Mouse (Mus musculus) MEL-GATA-1-ER (cell line): ENCODE measurements around the gene Pan3.

Source experiments
- DNase-seq: peaks from one replicate; pipeline ENCODE4 v3.0.0-alpha.2; 2012; ENCODE audit warnings: low read depth; ENCODE audit errors: extremely low read depth

Gene Pan3

GRCm38 (mm10) chr5:147430936-147431839 is 1.2 kb downstream of the Pan3 start:
- no peak for DNase-seq

- no peak for DNase-seq
Measured at GRCm38 (mm10) chr5:147432927-147433326, 3.0 kb downstream of the Pan3 start.

DNA sequence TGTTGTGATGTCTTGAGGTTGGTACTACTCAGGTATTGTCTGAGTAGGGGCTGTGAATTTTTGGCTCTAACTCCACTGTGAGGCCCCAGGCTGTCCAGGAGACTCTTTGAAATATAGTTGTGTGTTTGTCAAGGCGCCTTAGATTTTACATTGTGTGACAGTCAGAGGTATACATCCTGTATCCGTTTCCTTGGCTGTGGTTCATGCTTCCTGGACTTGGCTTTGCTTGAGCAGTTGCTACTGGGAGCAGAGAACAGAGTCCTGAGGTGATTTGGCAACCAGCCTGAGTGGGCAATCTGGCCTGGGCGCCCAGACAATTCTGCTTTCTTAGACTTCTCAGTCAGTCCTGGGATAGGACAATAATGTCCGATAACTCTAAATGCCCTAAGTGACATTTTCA is 5.3 kb downstream of the Pan3 start:
- DNase-seq: no peak

DNA sequence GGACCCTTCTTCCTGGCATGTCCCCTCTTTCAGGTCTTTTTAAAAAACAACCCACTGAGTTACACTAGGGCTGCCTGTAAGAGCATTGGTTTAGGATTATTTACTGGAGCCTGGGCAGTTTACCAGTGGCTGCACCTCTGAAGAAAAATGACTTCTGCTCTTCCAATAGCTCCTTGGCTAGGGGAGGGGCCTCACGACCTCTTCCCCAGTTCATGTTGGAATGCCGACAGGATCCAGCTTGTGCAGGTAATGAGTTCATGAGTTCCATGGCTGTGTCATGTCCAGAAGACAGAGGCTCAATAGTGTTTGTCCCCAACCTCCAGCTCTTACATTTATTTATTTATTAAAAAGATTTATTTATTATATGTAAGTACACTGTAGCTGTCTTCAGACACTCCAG is 5.8 kb downstream of the Pan3 start:
- DNase-seq: no peak

DNA sequence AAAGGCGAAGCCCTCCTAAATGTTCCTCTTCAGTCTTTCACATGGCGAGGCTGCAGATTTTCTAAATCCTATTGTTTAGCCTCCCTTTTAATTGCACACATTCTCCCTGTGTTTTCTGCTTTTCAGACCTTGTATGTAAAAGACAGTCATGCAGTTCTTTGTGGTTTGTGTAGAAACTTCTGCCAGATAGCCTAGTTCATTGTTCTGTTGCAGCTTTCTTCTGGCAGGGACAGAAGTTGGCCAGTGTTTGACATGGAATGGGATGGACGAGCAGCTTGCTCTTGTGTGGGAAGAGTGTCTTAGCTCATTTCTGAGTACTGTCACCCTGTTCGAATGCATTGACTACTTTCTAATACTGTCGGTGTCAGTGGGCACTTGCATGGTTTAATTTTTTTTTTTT is 6.5 kb downstream of the Pan3 start:
- no peak for DNase-seq

DNA sequence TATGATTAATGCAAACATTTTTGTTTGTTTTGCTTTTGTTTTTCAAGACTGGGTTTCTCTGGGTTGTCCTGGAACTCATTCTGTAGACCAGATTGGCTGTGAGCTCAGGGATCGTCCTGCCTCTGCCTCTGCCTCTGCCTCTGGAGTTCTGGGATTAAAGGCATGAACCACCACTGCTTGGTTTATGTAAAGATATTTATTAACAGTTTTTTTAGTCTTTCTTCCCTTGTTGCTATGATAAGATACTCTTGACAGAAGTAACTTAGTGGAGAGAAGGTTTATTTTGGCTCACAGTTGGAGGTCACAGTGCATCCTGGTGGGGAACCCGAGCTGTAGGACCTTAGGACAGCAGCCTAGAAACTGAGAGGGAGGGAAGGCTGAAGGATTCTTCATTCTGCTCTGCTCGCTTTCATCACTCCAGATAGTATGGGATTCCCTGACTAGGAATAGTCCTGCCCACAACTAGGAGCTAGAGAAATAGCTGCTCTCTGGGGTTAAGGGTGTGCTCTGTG is 11.1 kb downstream of the Pan3 start:
- DNase-seq: no peak

DNA sequence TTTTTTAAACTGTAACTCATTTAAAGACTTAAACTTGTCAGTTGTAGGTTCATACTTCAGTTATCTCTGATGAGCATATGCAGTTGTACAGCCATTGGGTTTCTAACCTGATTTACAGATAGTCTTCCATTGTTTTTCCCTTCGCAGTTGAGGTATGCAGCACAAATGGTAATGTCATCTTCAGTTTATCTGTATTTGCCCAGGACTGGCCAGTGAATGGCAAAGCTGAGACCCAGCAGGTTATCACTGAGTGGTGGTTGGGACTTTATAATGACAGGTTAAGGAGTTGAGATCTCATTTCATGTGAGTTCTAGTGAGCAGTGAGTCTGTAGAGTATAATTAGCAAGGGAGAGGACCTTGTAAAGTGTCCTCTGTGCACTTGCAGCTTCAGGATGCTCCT is 12.0 kb downstream of the Pan3 start:
- peak; percentile 89 for DNase-seq

GRCm38 (mm10) chr5:147442741-147443140 is 12.8 kb downstream of the Pan3 start:
- DNase-seq: no peak

- DNase-seq: peak; percentile 63
Measured at GRCm38 (mm10) chr5:147444298-147444697, 14.3 kb downstream of the Pan3 start.

DNA sequence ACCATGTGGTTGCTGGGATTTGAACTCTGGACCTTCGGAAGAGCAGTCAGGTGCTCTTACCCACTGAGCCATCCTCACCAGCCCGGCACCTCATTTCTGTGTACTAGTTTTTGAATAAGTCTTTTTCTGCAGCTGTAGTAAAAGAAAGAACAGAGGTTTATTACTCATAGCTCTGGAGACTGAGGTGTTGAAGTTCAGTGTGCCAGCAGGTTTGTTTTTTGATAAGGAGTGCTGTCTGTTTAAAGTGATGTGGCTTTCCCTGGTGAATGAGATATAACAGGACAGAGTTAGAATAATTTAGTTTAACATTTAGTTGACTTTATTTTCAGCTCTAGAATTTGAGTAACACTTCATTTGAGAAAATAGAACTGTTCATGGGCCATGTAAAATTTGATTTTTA is 14.8 kb downstream of the Pan3 start:
- DNase-seq: no peak

- DNase-seq: no peak
Measured at GRCm38 (mm10) chr5:147445252-147445651, 15.3 kb downstream of the Pan3 start.

- DNase-seq: no peak
Measured at GRCm38 (mm10) chr5:147448526-147448925, 18.6 kb downstream of the Pan3 start.

- DNase-seq: no peak
Measured at GRCm38 (mm10) chr5:147448933-147449332, 19.0 kb downstream of the Pan3 start.

DNA sequence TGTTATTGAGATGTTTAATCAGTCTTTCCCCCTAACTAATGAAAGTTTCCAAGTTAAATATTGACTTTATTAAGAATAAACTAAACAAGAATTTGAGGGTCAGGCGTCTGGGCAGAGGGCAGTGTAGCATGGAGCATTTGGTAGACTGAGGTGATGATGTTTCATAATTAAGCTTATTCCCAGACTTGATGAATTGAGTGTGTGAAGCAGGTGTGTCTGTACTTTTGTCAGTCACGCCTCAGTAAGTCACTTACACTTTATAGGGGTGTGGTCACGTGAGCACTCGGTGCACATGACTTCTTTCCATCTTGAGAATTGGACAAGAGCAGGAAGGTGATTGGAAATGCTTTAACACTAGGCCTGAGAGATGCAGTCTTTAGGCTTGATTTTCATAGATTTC is 26.5 kb downstream of the Pan3 start:
- DNase-seq: no peak

- DNase-seq: no peak
Measured at GRCm38 (mm10) chr5:147459821-147460567, 30.0 kb downstream of the Pan3 start.

GRCm38 (mm10) chr5:147463251-147463650 is 33.3 kb downstream of the Pan3 start:
- no peak for DNase-seq

- DNase-seq: no peak
Measured at GRCm38 (mm10) chr5:147466361-147466760, 36.4 kb downstream of the Pan3 start.

- peak; percentile 47 for DNase-seq
Measured at GRCm38 (mm10) chr5:147471163-147471562, 41.2 kb downstream of the Pan3 start.

- no peak for DNase-seq
Measured at GRCm38 (mm10) chr5:147473071-147473470, 43.1 kb downstream of the Pan3 start.

- DNase-seq: no peak
Measured at GRCm38 (mm10) chr5:147473856-147474255, 43.9 kb downstream of the Pan3 start.

GRCm38 (mm10) chr5:147476109-147476508 is 46.1 kb downstream of the Pan3 start:
- no peak for DNase-seq

- no peak for DNase-seq
Measured at GRCm38 (mm10) chr5:147477106-147477505, 47.1 kb downstream of the Pan3 start.
